Comparison of ENCODE assay signal across 18 mouse cellular contexts in the genomic region with DNA sequence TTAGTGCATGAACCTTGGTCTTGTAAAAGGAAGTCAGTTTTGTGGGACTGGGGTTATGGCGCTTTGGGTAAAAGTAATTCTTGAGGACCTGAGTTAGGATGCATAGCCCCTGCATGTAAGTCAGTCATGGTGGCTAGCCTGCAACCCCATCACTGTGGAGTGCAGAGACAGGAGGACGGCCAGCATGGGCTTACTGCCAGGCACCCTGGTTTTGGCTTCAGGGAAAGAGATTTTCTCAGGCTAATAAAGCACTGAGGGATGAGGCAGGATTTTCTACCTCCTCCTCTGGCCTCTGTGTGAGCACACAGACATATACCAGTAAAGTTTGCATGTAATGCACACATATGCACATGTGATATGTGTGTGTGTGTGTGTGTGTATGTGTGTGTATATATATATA.
"Had no signal": no experiment of that assay in that cellular context is flagged by ENCODE, and none has a peak within 500 bp of the region (broad histone marks: within the 10 kb centered on the region; RNA-seq: fewer than 3 reads in every experiment).

No protein-coding gene starts in this region.

- H3K4me3 ChIP-seq: midbrain, embryonic 10.5 days; midbrain, embryonic 12.5 days; myocyte; neural tube, embryonic 13.5 days; neural tube, embryonic 15.5 days had no signal

- H3K27me3 ChIP-seq: midbrain, embryonic 12.5 days; neural tube, embryonic 13.5 days; neural tube, embryonic 15.5 days had no signal

- H3K27ac ChIP-seq: midbrain, embryonic 10.5 days; midbrain, embryonic 12.5 days; neural tube, embryonic 13.5 days; neural tube, embryonic 15.5 days had no signal

- ATAC-seq: midbrain, embryonic 16.5 days had no signal

- DNase-seq: lung, embryonic 14.5 days; lung, postnatal 10 days; lung, postnatal 4 days; midbrain, embryonic 14.5 days; retina, postnatal 1 day; right cerebral cortex, adult 18-20 months; right cerebral cortex, postnatal 25 days; right cerebral cortex, postnatal 4 days; spleen, adult 18-20 months; thymus, adult 18-20 months; thymus, postnatal 14 days; thymus, postnatal 36 days had no signal
